Mouse (Mus musculus): ENCODE measurements around the gene Btbd9. TPM values are rescaled to one million over a fixed set of nuclear protein-coding genes. Genes with fewer than 3 reads are reported as not detected.

Gene Btbd9
- polyA plus RNA-seq, 1 experiment from 2014 or later = 135 TPM

- H3K36me3 ChIP-seq (ENCODE audit: control insufficient read depth, insufficient read depth, low read length) = no peaks in the 10 kb centered on the region
- H3K9ac ChIP-seq (ENCODE audit: low read depth, low read length) = no peak overlapping the region
- no peak overlapping the region for H3K27ac ChIP-seq (ENCODE audit: low read depth, low read length)
- H3K4me3 ChIP-seq (ENCODE audit: low read length) = no peak overlapping the region
- 57% methylated on average over 6 of the region's 6 CpGs for WGBS
- peaks cover 22% of the 10 kb centered on the region for H3K4me1 ChIP-seq (ENCODE audit: control insufficient read depth, insufficient read depth, low read depth, low read length)
- H3K27me3 ChIP-seq (replicated peaks; ENCODE audit: control insufficient read depth, insufficient read depth, low read length) = no peaks in the 10 kb centered on the region
- no peaks in the 10 kb centered on the region for H3K9me3 ChIP-seq (ENCODE audit: control insufficient read depth, low read length)
- no peak overlapping the region for H3K4me2 ChIP-seq (ENCODE audit: low read length)
- no peak for ATAC-seq
Measured at GRCm38 (mm10) chr17:30260641-30261306, 315.5 kb downstream of the Btbd9 start.

DNA sequence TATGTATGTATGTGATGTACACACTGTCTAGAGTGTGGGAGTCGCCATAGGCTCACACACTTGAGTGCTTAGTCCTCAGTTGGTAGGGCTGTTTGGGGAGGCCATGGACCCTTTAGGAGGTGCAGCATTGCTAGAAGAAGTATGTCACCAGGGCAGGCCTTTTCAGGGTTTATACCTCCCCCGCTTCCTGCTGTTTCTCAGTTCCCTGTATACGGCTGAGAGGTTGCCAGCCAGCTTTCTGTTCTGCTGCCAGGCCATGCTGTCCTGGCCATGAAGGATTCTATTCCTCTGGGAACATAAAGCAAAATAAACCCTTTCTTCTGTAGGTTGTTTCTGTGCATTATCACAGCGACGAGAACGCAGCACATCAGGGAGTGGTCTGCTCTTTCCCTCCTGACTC lies 316.4 kb downstream of the Btbd9 start:
- H3K27ac ChIP-seq (ENCODE audit: low read depth, low read length) = no peak overlapping the region
- no peaks in the 10 kb centered on the region for H3K9me3 ChIP-seq (ENCODE audit: control insufficient read depth, low read length)
- no peaks in the 10 kb centered on the region for H3K36me3 ChIP-seq (ENCODE audit: control insufficient read depth, insufficient read depth, low read length)
- H3K27me3 ChIP-seq (replicated peaks; ENCODE audit: control insufficient read depth, insufficient read depth, low read length) = no peaks in the 10 kb centered on the region
- no peak overlapping the region for H3K9ac ChIP-seq (ENCODE audit: low read depth, low read length)
- H3K4me1 ChIP-seq (ENCODE audit: control insufficient read depth, insufficient read depth, low read depth, low read length) = peaks cover 22% of the 10 kb centered on the region
- no peak overlapping the region for H3K4me3 ChIP-seq (ENCODE audit: low read length)
- ATAC-seq = no peak
- no peak overlapping the region for H3K4me2 ChIP-seq (ENCODE audit: low read length)
- 65% methylated on average over 6 of the region's 6 CpGs for WGBS

DNA sequence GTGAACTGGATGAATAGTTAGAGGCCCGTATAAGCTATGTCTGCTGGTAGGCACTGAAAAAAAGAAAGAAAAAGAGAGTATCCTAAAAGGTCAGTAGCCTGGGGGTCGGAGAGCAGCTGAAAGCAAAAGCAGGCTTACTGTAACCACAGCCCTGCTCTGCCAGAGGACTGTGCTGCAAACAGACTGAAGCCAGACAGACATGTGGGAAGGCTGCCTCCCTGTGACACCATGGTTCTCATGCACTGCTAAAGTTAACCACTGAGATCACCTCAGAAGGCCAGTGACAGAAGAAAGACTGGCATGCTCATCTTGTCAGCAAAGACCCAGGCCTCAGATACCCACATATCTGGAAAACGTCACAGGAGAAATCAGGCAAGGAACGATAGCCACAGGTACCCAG lies 317.8 kb downstream of the Btbd9 start:
- H3K4me2 ChIP-seq (ENCODE audit: low read length) = no peak overlapping the region
- ATAC-seq = no peak
- H3K27ac ChIP-seq (ENCODE audit: low read depth, low read length) = no peak overlapping the region
- H3K9ac ChIP-seq (ENCODE audit: low read depth, low read length) = no peak overlapping the region
- 78% methylated on average over 4 of the region's 4 CpGs for WGBS
- H3K36me3 ChIP-seq (ENCODE audit: control insufficient read depth, insufficient read depth, low read length) = no peaks in the 10 kb centered on the region
- no peaks in the 10 kb centered on the region for H3K27me3 ChIP-seq (replicated peaks; ENCODE audit: control insufficient read depth, insufficient read depth, low read length)
- H3K4me1 ChIP-seq (ENCODE audit: control insufficient read depth, insufficient read depth, low read depth, low read length) = peaks cover 26% of the 10 kb centered on the region
- no peaks in the 10 kb centered on the region for H3K9me3 ChIP-seq (ENCODE audit: control insufficient read depth, low read length)
- no peak overlapping the region for H3K4me3 ChIP-seq (ENCODE audit: low read length)

- no peaks in the 10 kb centered on the region for H3K36me3 ChIP-seq (ENCODE audit: control insufficient read depth, insufficient read depth, low read length)
- H3K4me2 ChIP-seq (ENCODE audit: low read length) = no peak overlapping the region
- ATAC-seq = no peak
- H3K27me3 ChIP-seq (replicated peaks; ENCODE audit: control insufficient read depth, insufficient read depth, low read length) = no peaks in the 10 kb centered on the region
- H3K27ac ChIP-seq (ENCODE audit: low read depth, low read length) = no peak overlapping the region
- H3K4me3 ChIP-seq (ENCODE audit: low read length) = no peak overlapping the region
- peak overlapping the region; percentile 26; the same call in 1 of the 2 replicates for H3K9ac ChIP-seq (ENCODE audit: low read depth, low read length)
- H3K9me3 ChIP-seq (ENCODE audit: control insufficient read depth, low read length) = no peaks in the 10 kb centered on the region
- peaks cover 21% of the 10 kb centered on the region for H3K4me1 ChIP-seq (ENCODE audit: control insufficient read depth, insufficient read depth, low read depth, low read length)
- WGBS = 60% methylated on average over 8 of the region's 8 CpGs
Measured at GRCm38 (mm10) chr17:30255928-30256560, 320.2 kb downstream of the Btbd9 start.

DNA sequence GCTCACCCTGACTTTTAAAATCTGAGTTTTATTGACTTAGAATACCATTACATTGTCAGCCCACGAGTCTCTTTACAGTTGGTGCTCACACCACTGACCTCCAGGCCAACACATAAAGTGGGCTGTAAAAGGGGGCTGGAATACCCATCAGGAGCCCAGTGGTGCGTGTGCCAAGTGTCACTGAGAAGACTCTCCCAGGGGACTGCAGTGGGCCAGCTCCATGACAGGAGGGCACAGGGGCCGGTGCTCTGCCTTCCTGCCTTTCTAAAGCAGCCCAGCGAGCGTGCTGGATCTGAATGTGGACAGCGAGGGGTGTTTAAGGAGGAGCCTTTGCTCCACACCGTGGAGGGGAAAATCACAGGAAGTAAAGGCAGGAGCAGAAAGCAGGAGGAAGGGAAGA lies 322.4 kb downstream of the Btbd9 start:
- Histone ChIP-seq H3K9me3 (ENCODE audit: control insufficient read depth, low read length) (no peaks in the 10 kb centered on the region), H3K27ac (ENCODE audit: low read depth, low read length) (no peak overlapping the region), H3K4me3 (ENCODE audit: low read length) (no peak overlapping the region), H3K4me2 (ENCODE audit: low read length) (no peak overlapping the region), H3K9ac (ENCODE audit: low read depth, low read length) (no peak overlapping the region), H3K27me3 (replicated peaks; ENCODE audit: control insufficient read depth, insufficient read depth, low read length) (no peaks in the 10 kb centered on the region), H3K36me3 (ENCODE audit: control insufficient read depth, insufficient read depth, low read length) (no peaks in the 10 kb centered on the region), H3K4me1 (ENCODE audit: control insufficient read depth, insufficient read depth, low read depth, low read length) (peaks cover 13% of the 10 kb centered on the region)
- ATAC-seq = no peak
- WGBS = 47% methylated on average over 7 of the region's 7 CpGs

GRCm38 (mm10) chr17:30253028-30253427 lies 323.3 kb downstream of the Btbd9 start:
- WGBS = 70% methylated on average over 5 of the region's 5 CpGs
- Histone ChIP-seq H3K27ac (ENCODE audit: low read depth, low read length) (no peak overlapping the region), H3K9me3 (ENCODE audit: control insufficient read depth, low read length) (no peaks in the 10 kb centered on the region), H3K27me3 (replicated peaks; ENCODE audit: control insufficient read depth, insufficient read depth, low read length) (no peaks in the 10 kb centered on the region), H3K4me2 (ENCODE audit: low read length) (no peak overlapping the region), H3K9ac (ENCODE audit: low read depth, low read length) (no peak overlapping the region), H3K4me1 (ENCODE audit: control insufficient read depth, insufficient read depth, low read depth, low read length) (peaks cover 13% of the 10 kb centered on the region), H3K36me3 (ENCODE audit: control insufficient read depth, insufficient read depth, low read length) (no peaks in the 10 kb centered on the region), H3K4me3 (ENCODE audit: low read length) (no peak overlapping the region)
- no peak for ATAC-seq

DNA sequence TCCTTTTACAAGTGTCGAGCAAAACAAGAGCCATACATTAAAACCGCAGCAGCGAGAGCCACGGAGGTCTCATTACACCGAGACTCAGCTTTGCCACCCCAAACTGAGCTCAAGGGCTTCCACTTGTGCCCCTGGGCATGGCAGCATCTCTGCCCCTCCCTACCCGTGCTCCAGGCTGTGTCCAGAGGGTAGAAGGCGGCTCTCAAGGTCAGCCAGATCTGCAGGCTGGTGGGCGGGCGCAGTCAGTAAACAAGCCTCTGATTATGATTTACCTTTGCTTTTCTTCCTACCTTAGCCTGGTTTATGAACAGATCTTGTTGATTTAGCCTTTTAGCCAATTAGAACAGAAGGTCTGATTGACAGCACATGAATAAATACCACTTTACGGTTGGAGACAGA lies 331.0 kb downstream of the Btbd9 start:
- no peak overlapping the region for H3K4me3 ChIP-seq (ENCODE audit: low read length)
- no peak for ATAC-seq
- H3K27me3 ChIP-seq (replicated peaks; ENCODE audit: control insufficient read depth, insufficient read depth, low read length) = no peaks in the 10 kb centered on the region
- peaks cover 34% of the 10 kb centered on the region for H3K4me1 ChIP-seq (ENCODE audit: control insufficient read depth, insufficient read depth, low read depth, low read length)
- WGBS = 59% methylated on average over 10 of the region's 10 CpGs
- H3K36me3 ChIP-seq (ENCODE audit: control insufficient read depth, insufficient read depth, low read length) = no peaks in the 10 kb centered on the region
- peak overlapping the region; percentile 31; the same call in 1 of the 2 replicates for H3K27ac ChIP-seq (ENCODE audit: low read depth, low read length)
- no peak overlapping the region for H3K4me2 ChIP-seq (ENCODE audit: low read length)
- 0 out of 2 replicates have a peak overlapping the region, but pooled peaks have one; percentile 39 for H3K9ac ChIP-seq (ENCODE audit: low read depth, low read length)
- H3K9me3 ChIP-seq (ENCODE audit: control insufficient read depth, low read length) = no peaks in the 10 kb centered on the region

DNA sequence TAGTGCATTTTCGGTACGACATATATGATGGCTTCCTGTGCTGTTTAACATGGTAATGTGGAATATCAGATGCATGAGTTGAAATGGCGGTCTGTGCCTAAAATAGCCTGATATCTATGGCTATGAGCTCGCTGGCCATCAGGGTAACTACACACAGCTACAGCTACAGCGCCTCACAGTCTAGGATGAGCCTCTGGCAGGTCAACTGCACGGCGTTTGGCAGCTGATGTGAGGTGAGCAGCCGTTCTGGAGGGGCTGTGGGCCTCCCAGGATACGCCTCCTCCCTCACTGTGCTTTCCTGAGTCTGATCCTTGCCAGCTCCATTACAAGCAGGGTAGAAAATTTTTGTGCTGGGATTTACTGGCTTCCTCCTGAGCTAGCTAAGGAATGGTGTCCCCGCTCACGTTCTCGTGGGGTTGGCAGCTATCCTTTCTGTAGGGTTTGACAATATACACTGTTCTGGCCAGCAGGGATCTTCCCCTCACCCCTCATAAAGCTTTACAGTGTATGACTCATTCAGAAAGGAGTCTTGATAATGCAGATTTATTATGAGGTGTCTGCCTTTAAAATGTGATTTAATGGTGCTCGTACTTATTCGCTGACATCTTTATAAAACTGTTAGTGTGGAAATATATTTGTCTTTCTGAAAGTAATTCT lies 331.5 kb downstream of the Btbd9 start:
- WGBS = 45% methylated on average over 14 of the region's 14 CpGs
- peak; percentile 57 for ATAC-seq
- peaks cover 36% of the 10 kb centered on the region for H3K4me1 ChIP-seq (ENCODE audit: control insufficient read depth, insufficient read depth, low read depth, low read length)

GRCm38 (mm10) chr17:30243540-30243939 lies 332.7 kb downstream of the Btbd9 start:
- WGBS = 69% methylated on average over 7 of the region's 7 CpGs
- H3K4me3 ChIP-seq (ENCODE audit: low read length) = no peak overlapping the region
- no peaks in the 10 kb centered on the region for H3K27me3 ChIP-seq (replicated peaks; ENCODE audit: control insufficient read depth, insufficient read depth, low read length)
- H3K9ac ChIP-seq (ENCODE audit: low read depth, low read length) = no peak overlapping the region
- ATAC-seq = no peak
- no peak overlapping the region for H3K27ac ChIP-seq (ENCODE audit: low read depth, low read length)
- H3K36me3 ChIP-seq (ENCODE audit: control insufficient read depth, insufficient read depth, low read length) = no peaks in the 10 kb centered on the region
- H3K4me1 ChIP-seq (ENCODE audit: control insufficient read depth, insufficient read depth, low read depth, low read length) = peaks cover 36% of the 10 kb centered on the region
- H3K9me3 ChIP-seq (ENCODE audit: control insufficient read depth, low read length) = no peaks in the 10 kb centered on the region
- H3K4me2 ChIP-seq (ENCODE audit: low read length) = no peak overlapping the region

More for the DNA sequence above, 331.5 kb downstream of the Btbd9 start:
- Histone ChIP-seq H3K27ac (ENCODE audit: low read depth, low read length) (peak overlapping the region; percentile 37), H3K36me3 (ENCODE audit: control insufficient read depth, insufficient read depth, low read length) (no peaks in the 10 kb centered on the region), H3K9me3 (ENCODE audit: control insufficient read depth, low read length) (no peaks in the 10 kb centered on the region), H3K27me3 (replicated peaks; ENCODE audit: control insufficient read depth, insufficient read depth, low read length) (no peaks in the 10 kb centered on the region), H3K9ac (ENCODE audit: low read depth, low read length) (no peak overlapping the region), H3K4me2 (ENCODE audit: low read length) (no peak overlapping the region), H3K4me3 (ENCODE audit: low read length) (no peak overlapping the region)
